Mouse (Mus musculus): ENCODE data around the gene Chtf18. TPM values are rescaled to one million over a fixed set of nuclear protein-coding genes. Genes with fewer than 3 reads are reported as not detected.

Chtf18 gene
- polyA plus RNA-seq, 1 experiment from 2014 or later: 7.9 TPM

- no peak for ATAC-seq (ENCODE audit: low FRiP score)
- Histone ChIP-seq H3K9ac (no peak overlapping the region), H3K27ac (no peak overlapping the region), H3K36me3 (peaks cover 18% of the 10 kb centered on the region), H3K4me1 (replicated peaks) (peaks cover 26% of the 10 kb centered on the region), H3K4me2 (no peak overlapping the region), H3K27me3 (no peaks in the 10 kb centered on the region), H3K4me3 (no peak overlapping the region), H3K9me3 (no peaks in the 10 kb centered on the region)
- 76% methylated on average over 6 of the region's 6 CpGs for WGBS
These were observed 2.0 kb downstream of the Chtf18 start for GRCm38 (mm10) chr17:25725264-25725663.

GRCm38 (mm10) chr17:25723919-25724318, 3.3 kb downstream of the Chtf18 start:
- Histone ChIP-seq H3K27ac (no peak overlapping the region), H3K4me3 (no peak overlapping the region), H3K36me3 (peaks cover 12% of the 10 kb centered on the region; the same call in 1 of the 2 replicates), H3K9ac (no peak overlapping the region), H3K4me2 (no peak overlapping the region), H3K27me3 (no peaks in the 10 kb centered on the region), H3K9me3 (no peaks in the 10 kb centered on the region), H3K4me1 (replicated peaks) (peaks cover 24% of the 10 kb centered on the region)
- WGBS: 76% methylated on average over 7 of the region's 7 CpGs
- ATAC-seq (ENCODE audit: low FRiP score): no peak

- Histone ChIP-seq H3K9me3 (no peaks in the 10 kb centered on the region), H3K27ac (no peak overlapping the region), H3K4me3 (no peak overlapping the region), H3K4me2 (no peak overlapping the region), H3K27me3 (no peaks in the 10 kb centered on the region), H3K36me3 (peaks cover 11% of the 10 kb centered on the region; the same call in 1 of the 2 replicates), H3K4me1 (replicated peaks) (peaks cover 19% of the 10 kb centered on the region), H3K9ac (no peak overlapping the region)
- no peak for ATAC-seq (ENCODE audit: low FRiP score)
- WGBS: 95% methylated on average over 19 of the region's 19 CpGs
These were observed 3.7 kb downstream of the Chtf18 start for GRCm38 (mm10) chr17:25723470-25723869.

GRCm38 (mm10) chr17:25721476-25721875, 5.7 kb downstream of the Chtf18 start:
- Histone ChIP-seq H3K9me3 (no peaks in the 10 kb centered on the region), H3K4me1 (replicated peaks) (peaks cover 20% of the 10 kb centered on the region), H3K36me3 (peaks cover 11% of the 10 kb centered on the region; the same call in 1 of the 2 replicates), H3K27ac (no peak overlapping the region), H3K27me3 (peaks cover 18% of the 10 kb centered on the region), H3K4me3 (no peak overlapping the region), H3K4me2 (no peak overlapping the region), H3K9ac (0 out of 2 replicates have a peak overlapping the region, but pooled peaks have one; percentile 19)
- no peak for ATAC-seq (ENCODE audit: low FRiP score)
- WGBS: 96% methylated on average over 5 of the region's 5 CpGs

- Histone ChIP-seq H3K9ac (peak overlapping the region; percentile 72), H3K4me2 (peak overlapping the region; percentile 81), H3K4me3 (peak overlapping the region; percentile 43), H3K9me3 (no peaks in the 10 kb centered on the region), H3K27me3 (peaks cover 29% of the 10 kb centered on the region), H3K4me1 (replicated peaks) (peaks cover 14% of the 10 kb centered on the region), H3K27ac (no peak overlapping the region), H3K36me3 (peaks cover 6% of the 10 kb centered on the region; the same call in 1 of the 2 replicates)
- peak; percentile 11; the same call in 1 of the 2 replicates for ATAC-seq (ENCODE audit: low FRiP score)
- 10% methylated on average over 6 of the region's 6 CpGs for WGBS
These were observed 9.5 kb downstream of the Chtf18 start for GRCm38 (mm10) chr17:25717691-25718090.

GRCm38 (mm10) chr17:25716711-25717637, 10.2 kb downstream of the Chtf18 start, which contains the start of gene Gng13:
Gene Gng13, plus strand, starts transcription at chr17:25717171.
- no peak within 1 kb of the TSS for H3K27ac ChIP-seq
- H3K4me3 ChIP-seq: peak within 1 kb of the TSS; percentile 43
- peaks cover 14% of the 10 kb centered on the region for H3K4me1 ChIP-seq (replicated peaks)
- H3K9ac ChIP-seq: peak within 1 kb of the TSS; percentile 72
- peaks cover 29% of the 10 kb centered on the region for H3K27me3 ChIP-seq
- no peaks in the 10 kb centered on the region for H3K9me3 ChIP-seq
- peaks cover 6% of the 10 kb centered on the region; the same call in 1 of the 2 replicates for H3K36me3 ChIP-seq
- peak within 1 kb of the TSS; percentile 81 for H3K4me2 ChIP-seq
- 2% methylated on average over 45 of the region's 45 CpGs for WGBS
- peak; percentile 36; the same call in 1 of the 2 replicates for ATAC-seq (ENCODE audit: low FRiP score)

- ATAC-seq (ENCODE audit: low FRiP score): no peak
- H3K9ac ChIP-seq: no peak overlapping the region; the same call in 1 of the 2 replicates
- 5% methylated on average over 6 of the region's 6 CpGs for WGBS
- no peak overlapping the region for H3K4me3 ChIP-seq
- H3K9me3 ChIP-seq: no peaks in the 10 kb centered on the region
- peaks cover 14% of the 10 kb centered on the region for H3K4me1 ChIP-seq (replicated peaks)
- no peak overlapping the region for H3K4me2 ChIP-seq
- no peak overlapping the region for H3K27ac ChIP-seq
- peaks cover 29% of the 10 kb centered on the region for H3K27me3 ChIP-seq
- peaks cover 6% of the 10 kb centered on the region; the same call in 1 of the 2 replicates for H3K36me3 ChIP-seq
These were observed 11.1 kb downstream of the Chtf18 start for GRCm38 (mm10) chr17:25716130-25716529.

- H3K27ac ChIP-seq: no peak overlapping the region
- WGBS: 53% methylated on average over 3 of the region's 3 CpGs
- no peak for ATAC-seq (ENCODE audit: low FRiP score)
- peaks cover 14% of the 10 kb centered on the region for H3K4me1 ChIP-seq (replicated peaks)
- no peak overlapping the region for H3K4me2 ChIP-seq
- H3K36me3 ChIP-seq: peaks cover 6% of the 10 kb centered on the region; the same call in 1 of the 2 replicates
- H3K9me3 ChIP-seq: no peaks in the 10 kb centered on the region
- peaks cover 29% of the 10 kb centered on the region for H3K27me3 ChIP-seq
- no peak overlapping the region for H3K9ac ChIP-seq
- H3K4me3 ChIP-seq: no peak overlapping the region
These were observed 11.6 kb downstream of the Chtf18 start for GRCm38 (mm10) chr17:25715627-25716026.

- Histone ChIP-seq H3K9ac (no peak overlapping the region), H3K4me3 (no peak overlapping the region), H3K4me2 (no peak overlapping the region), H3K27me3 (peaks cover 8% of the 10 kb centered on the region), H3K4me1 (replicated peaks) (no peaks in the 10 kb centered on the region; the same call in 1 of the 2 replicates), H3K9me3 (no peaks in the 10 kb centered on the region), H3K27ac (no peak overlapping the region), H3K36me3 (no peaks in the 10 kb centered on the region)
- 83% methylated on average over 4 of the region's 4 CpGs for WGBS
- ATAC-seq (ENCODE audit: low FRiP score): no peak
These were observed 16.1 kb downstream of the Chtf18 start for GRCm38 (mm10) chr17:25711136-25711535.

GRCm38 (mm10) chr17:25709994-25710393, 17.2 kb downstream of the Chtf18 start:
- Histone ChIP-seq H3K9ac (no peak overlapping the region), H3K36me3 (no peaks in the 10 kb centered on the region), H3K27me3 (no peaks in the 10 kb centered on the region), H3K27ac (no peak overlapping the region), H3K4me1 (replicated peaks) (no peaks in the 10 kb centered on the region), H3K4me3 (no peak overlapping the region), H3K4me2 (no peak overlapping the region), H3K9me3 (no peaks in the 10 kb centered on the region)
- 98% methylated on average over 2 of the region's 2 CpGs for WGBS
- ATAC-seq (ENCODE audit: low FRiP score): no peak

- no peak overlapping the region for H3K4me2 ChIP-seq
- H3K36me3 ChIP-seq: no peaks in the 10 kb centered on the region
- H3K4me1 ChIP-seq (replicated peaks): no peaks in the 10 kb centered on the region
- no peak overlapping the region for H3K4me3 ChIP-seq
- ATAC-seq (ENCODE audit: low FRiP score): no peak
- no peaks in the 10 kb centered on the region for H3K9me3 ChIP-seq
- H3K27ac ChIP-seq: no peak overlapping the region
- no peak overlapping the region for H3K9ac ChIP-seq
- WGBS: 59% methylated on average over 9 of the region's 9 CpGs
- peaks cover 8% of the 10 kb centered on the region for H3K27me3 ChIP-seq
These were observed 26.2 kb downstream of the Chtf18 start for GRCm38 (mm10) chr17:25700863-25701496.

GRCm38 (mm10) chr17:25698446-25698845, 28.8 kb downstream of the Chtf18 start:
- no peaks in the 10 kb centered on the region for H3K4me1 ChIP-seq (replicated peaks)
- peaks cover 8% of the 10 kb centered on the region for H3K27me3 ChIP-seq
- no peak overlapping the region for H3K4me3 ChIP-seq
- WGBS: 16% methylated on average over 7 of the region's 7 CpGs
- no peak overlapping the region for H3K4me2 ChIP-seq
- H3K36me3 ChIP-seq: no peaks in the 10 kb centered on the region
- no peak overlapping the region for H3K9ac ChIP-seq
- no peak overlapping the region for H3K27ac ChIP-seq
- no peaks in the 10 kb centered on the region for H3K9me3 ChIP-seq
- no peak; the same call in 1 of the 2 replicates for ATAC-seq (ENCODE audit: low FRiP score)
